Mouse (Mus musculus) limb, embryonic 12.5 days (tissue): ENCODE measurements around the gene Inhbc. TPM values are rescaled to one million over a fixed set of nuclear protein-coding genes. Genes with fewer than 3 reads are reported as not detected.

Experiments used
- ATAC-seq: fragments of 200-750 bp; cut with Nextera tagmentation; 2 replicates; pipeline ENCODE4 v1.8.0; 2017; ENCODE audit warnings: low read depth, moderate TSS enrichment; ENCODE audit not compliant: insufficient number of reproducible peaks, insufficient read depth, low FRiP score, low TSS enrichment
- H3K27ac ChIP-seq: fragments of 300-500 bp; sonication (generic); 2 replicates; pipeline ENCODE4 v1.5.1; 2016; ENCODE audit warnings: mild to moderate bottlenecking, moderate library complexity
- H3K27me3 ChIP-seq: fragments of 300-500 bp; sonication (generic); 2 replicates; pipeline ENCODE4 v1.6.1; 2016; ENCODE audit warnings: mild to moderate bottlenecking, moderate library complexity
- H3K36me3 ChIP-seq: fragments of 300-500 bp; sonication (generic); 2 replicates; pipeline ENCODE4 v1.6.1; 2016; ENCODE audit warnings: mild to moderate bottlenecking, moderate library complexity
- H3K4me1 ChIP-seq: fragments of 300-500 bp; sonication (generic); replicated peaks from 2 replicates; pipeline ENCODE4 v1.6.1; 2016
- H3K4me2 ChIP-seq: fragments of 300-500 bp; sonication (generic); 2 replicates; pipeline ENCODE4 v1.6.1; 2016; ENCODE audit warnings: mild to moderate bottlenecking, moderate library complexity
- H3K4me3 ChIP-seq: fragments of 300-500 bp; sonication (generic); replicated peaks from 2 replicates; pipeline ENCODE4 v1.5.1; 2016; ENCODE audit warnings: mild to moderate bottlenecking
- H3K9ac ChIP-seq: fragments of 300-500 bp; sonication (generic); replicated peaks from 2 replicates; pipeline ENCODE4 v1.6.1; 2016; ENCODE audit warnings: mild to moderate bottlenecking, moderate library complexity
- H3K9me3 ChIP-seq: fragments of 300-500 bp; sonication (generic); 2 replicates; pipeline ENCODE4 v1.6.1; 2016; ENCODE audit warnings: mild to moderate bottlenecking, moderate library complexity
- WGBS: fragments of 180-500 bp; shearing (Covaris S2); methylation state at CpG from one replicate; pipeline ENCODE4 v1.1.7; 2016; 5-methylcytosine and 5-hydroxymethylcytosine counted together
- polyA plus RNA-seq: library from polyadenylated mRNA; unstranded; fragments of >200 nt; fragmentation: Nextera tagmentation; extraction: Ambion mirVana; gene quantifications from 2 replicates; pipeline ENCODE4 v1.2.1, GENCODE M21; 2016

Gene Inhbc
- polyA plus RNA-seq, 1 experiment from 2014 or later = not detected

GRCm38 (mm10) chr10:127338930-127339682 is 31.1 kb downstream of the Inhbc start:
- H3K9me3 ChIP-seq = no peaks in the 10 kb centered on the region
- peaks cover 40% of the 10 kb centered on the region for H3K36me3 ChIP-seq
- peak overlapping the region; percentile 95 for H3K27ac ChIP-seq
- peak overlapping the region; percentile 92 for H3K4me2 ChIP-seq
- H3K4me1 ChIP-seq = peaks cover 34% of the 10 kb centered on the region
- ATAC-seq = peak; percentile 76
- peak overlapping the region; percentile 47 for H3K9ac ChIP-seq
- WGBS = under 1% methylated on average over 31 of the region's 31 CpGs
- H3K4me3 ChIP-seq = peak overlapping the region; percentile 60
- no peaks in the 10 kb centered on the region; the same call in none of the 2 replicates for H3K27me3 ChIP-seq

- Histone ChIP-seq H3K27ac (no peak overlapping the region), H3K9me3 (no peaks in the 10 kb centered on the region), H3K36me3 (peaks cover 54% of the 10 kb centered on the region), H3K4me3 (no peak overlapping the region), H3K4me1 (peaks cover 34% of the 10 kb centered on the region), H3K9ac (no peak overlapping the region), H3K4me2 (no peak overlapping the region), H3K27me3 (no peaks in the 10 kb centered on the region; the same call in none of the 2 replicates)
- ATAC-seq = no peak
- 81% methylated on average over 6 of the region's 6 CpGs for WGBS
Measured at GRCm38 (mm10) chr10:127337536-127338099, 32.6 kb downstream of the Inhbc start.

- Histone ChIP-seq H3K9ac (no peak overlapping the region), H3K27ac (no peak overlapping the region), H3K4me3 (no peak overlapping the region), H3K4me2 (no peak overlapping the region), H3K9me3 (no peaks in the 10 kb centered on the region), H3K4me1 (peaks cover 28% of the 10 kb centered on the region), H3K27me3 (no peaks in the 10 kb centered on the region; the same call in none of the 2 replicates), H3K36me3 (peaks cover 60% of the 10 kb centered on the region)
- no peak for ATAC-seq
- 71% methylated on average over 5 of the region's 5 CpGs for WGBS
Measured at GRCm38 (mm10) chr10:127336952-127337351, 33.3 kb downstream of the Inhbc start.

- Histone ChIP-seq H3K4me3 (no peak overlapping the region), H3K36me3 (peaks cover 77% of the 10 kb centered on the region), H3K27me3 (peaks cover 4% of the 10 kb centered on the region), H3K9ac (no peak overlapping the region), H3K4me2 (no peak overlapping the region), H3K4me1 (peaks cover 15% of the 10 kb centered on the region), H3K27ac (no peak overlapping the region), H3K9me3 (no peaks in the 10 kb centered on the region)
- ATAC-seq = no peak
- 84% methylated on average over 1 of the region's 1 CpGs for WGBS
Measured at GRCm38 (mm10) chr10:127335271-127335670, 35.0 kb downstream of the Inhbc start.

- peaks cover 1% of the 10 kb centered on the region; the same call in 1 of the 2 replicates for H3K4me1 ChIP-seq
- peaks cover 15% of the 10 kb centered on the region for H3K27me3 ChIP-seq
- no peak overlapping the region for H3K4me3 ChIP-seq
- H3K4me2 ChIP-seq = no peak overlapping the region
- no peaks in the 10 kb centered on the region for H3K9me3 ChIP-seq
- peaks cover 84% of the 10 kb centered on the region for H3K36me3 ChIP-seq
- ATAC-seq = no peak
- no peak overlapping the region for H3K27ac ChIP-seq
- no peak overlapping the region for H3K9ac ChIP-seq
- WGBS = 73% methylated on average over 5 of the region's 5 CpGs
Measured at GRCm38 (mm10) chr10:127333152-127333551, 37.1 kb downstream of the Inhbc start.

- Histone ChIP-seq H3K4me1 (no peaks in the 10 kb centered on the region), H3K36me3 (peaks cover 77% of the 10 kb centered on the region), H3K27me3 (peaks cover 23% of the 10 kb centered on the region), H3K27ac (no peak overlapping the region), H3K9ac (no peak overlapping the region), H3K4me2 (peak overlapping the region; percentile 29; the same call in 1 of the 2 replicates), H3K4me3 (no peak overlapping the region), H3K9me3 (no peaks in the 10 kb centered on the region)
- no peak for ATAC-seq
- WGBS = 42% methylated on average over 31 of the region's 31 CpGs
Measured at GRCm38 (mm10) chr10:127332211-127332874, 37.9 kb downstream of the Inhbc start.

GRCm38 (mm10) chr10:127330212-127330611 is 40.0 kb downstream of the Inhbc start:
- peaks cover 44% of the 10 kb centered on the region for H3K27me3 ChIP-seq
- H3K36me3 ChIP-seq = peaks cover 56% of the 10 kb centered on the region
- no peak overlapping the region for H3K9ac ChIP-seq
- peaks cover 17% of the 10 kb centered on the region for H3K4me1 ChIP-seq
- H3K27ac ChIP-seq = no peak overlapping the region
- H3K4me3 ChIP-seq = no peak overlapping the region
- no peak for ATAC-seq
- no peaks in the 10 kb centered on the region for H3K9me3 ChIP-seq
- 82% methylated on average over 7 of the region's 7 CpGs for WGBS
- no peak overlapping the region for H3K4me2 ChIP-seq

GRCm38 (mm10) chr10:127327461-127328145 is 42.6 kb downstream of the Inhbc start:
- Histone ChIP-seq H3K4me3 (peak overlapping the region; percentile 56), H3K27me3 (peaks cover 68% of the 10 kb centered on the region), H3K9me3 (no peaks in the 10 kb centered on the region), H3K4me2 (no peak overlapping the region), H3K4me1 (peaks cover 21% of the 10 kb centered on the region), H3K27ac (no peak overlapping the region), H3K36me3 (peaks cover 30% of the 10 kb centered on the region), H3K9ac (no peak overlapping the region)
- ATAC-seq = no peak
- WGBS = 52% methylated on average over 18 of the region's 18 CpGs

- Histone ChIP-seq H3K9ac (peak overlapping the region; percentile 66), H3K4me1 (peaks cover 21% of the 10 kb centered on the region), H3K27ac (no peak overlapping the region), H3K9me3 (no peaks in the 10 kb centered on the region), H3K36me3 (peaks cover 23% of the 10 kb centered on the region), H3K4me2 (peak overlapping the region; percentile 95), H3K4me3 (peak overlapping the region; percentile 56), H3K27me3 (peaks cover 74% of the 10 kb centered on the region)
- WGBS = 5% methylated on average over 29 of the region's 29 CpGs
- ATAC-seq = no peak; the same call in 1 of the 2 replicates
Measured at GRCm38 (mm10) chr10:127326828-127327227, 43.4 kb downstream of the Inhbc start.

GRCm38 (mm10) chr10:127326017-127326801 is 44.0 kb downstream of the Inhbc start:
- Histone ChIP-seq H3K4me2 (peak overlapping the region; percentile 95), H3K9me3 (no peaks in the 10 kb centered on the region), H3K4me3 (peak overlapping the region; percentile 56), H3K4me1 (peaks cover 21% of the 10 kb centered on the region), H3K36me3 (peaks cover 16% of the 10 kb centered on the region), H3K9ac (peak overlapping the region; percentile 66), H3K27me3 (peaks cover 77% of the 10 kb centered on the region), H3K27ac (no peak overlapping the region)
- 1% methylated on average over 54 of the region's 54 CpGs for WGBS
- peak; percentile 34 for ATAC-seq
